Mouse (Mus musculus): ENCODE data around the gene Slit3. TPM values are rescaled to one million over a fixed set of nuclear protein-coding genes. Genes with fewer than 3 reads are reported as not detected.

The Slit3 gene
- 0.41 TPM for polyA plus RNA-seq (2014; fragmentation: Illumina TruSeq; extraction: RNeasy Lipid Tissue Mini Kit (QIAGEN cat#74804); ENCODE audit: low replicate concordance)

DNA sequence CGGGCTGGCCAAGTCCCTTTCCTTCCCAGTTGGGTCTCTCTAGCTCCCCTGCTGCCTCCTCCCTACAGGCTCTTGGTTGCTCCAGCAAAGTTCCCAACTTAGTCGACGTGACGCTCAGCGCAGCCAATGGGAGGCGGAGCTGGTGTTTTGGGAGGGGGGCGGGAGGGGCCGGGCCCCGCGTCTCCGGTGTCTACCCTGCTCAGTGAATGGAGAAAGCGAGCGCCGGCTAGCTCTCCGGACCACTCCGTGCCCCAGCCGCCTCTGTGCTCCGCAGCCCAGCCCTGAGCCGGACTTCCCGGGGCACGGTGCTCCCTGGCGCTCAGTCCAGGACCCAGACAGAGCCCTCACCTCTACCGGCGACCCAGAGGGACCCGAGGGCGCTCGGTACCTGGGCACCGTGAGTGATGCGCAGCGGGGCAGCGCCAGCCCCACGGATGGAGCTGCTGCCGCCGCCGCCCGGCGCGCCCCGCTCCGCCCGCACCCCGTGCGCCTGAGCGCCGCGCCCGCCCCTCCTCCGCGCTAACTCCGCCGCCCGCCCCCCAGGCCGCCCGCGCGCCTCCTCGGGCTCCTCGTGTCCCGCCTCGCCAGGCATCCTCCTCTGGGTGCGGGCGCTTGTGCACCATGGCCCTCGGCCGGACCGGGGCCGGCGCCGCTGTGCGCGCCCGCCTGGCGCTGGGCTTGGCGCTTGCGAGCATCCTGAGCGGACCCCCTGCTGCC lies at the start of gene Slit3:
TSS of gene Slit3 (plus strand) at position 331 of the 717 bp plus-strand sequence.

